Mouse (Mus musculus) olfactory bulb, adult 2 months (tissue): Measurements from ENCODE around the gene Kdm1b.

ENCODE experiments used
- CTCF ChIP-seq: fragments of 200-500 bp; IDR thresholded peaks from 2 replicates; pipeline ENCODE4 v1.5.1; 2012; ENCODE audit warnings: low read depth, mild to moderate bottlenecking, low read length, moderate library complexity; ENCODE audit not compliant: insufficient read depth
- POLR2A ChIP-seq: fragments of 200-500 bp; IDR thresholded peaks from 2 replicates; pipeline ENCODE4 v1.6.1; 2012; ENCODE audit warnings: mild to moderate bottlenecking, low read depth, low read length, moderate library complexity; ENCODE audit not compliant: insufficient read depth

DNA sequence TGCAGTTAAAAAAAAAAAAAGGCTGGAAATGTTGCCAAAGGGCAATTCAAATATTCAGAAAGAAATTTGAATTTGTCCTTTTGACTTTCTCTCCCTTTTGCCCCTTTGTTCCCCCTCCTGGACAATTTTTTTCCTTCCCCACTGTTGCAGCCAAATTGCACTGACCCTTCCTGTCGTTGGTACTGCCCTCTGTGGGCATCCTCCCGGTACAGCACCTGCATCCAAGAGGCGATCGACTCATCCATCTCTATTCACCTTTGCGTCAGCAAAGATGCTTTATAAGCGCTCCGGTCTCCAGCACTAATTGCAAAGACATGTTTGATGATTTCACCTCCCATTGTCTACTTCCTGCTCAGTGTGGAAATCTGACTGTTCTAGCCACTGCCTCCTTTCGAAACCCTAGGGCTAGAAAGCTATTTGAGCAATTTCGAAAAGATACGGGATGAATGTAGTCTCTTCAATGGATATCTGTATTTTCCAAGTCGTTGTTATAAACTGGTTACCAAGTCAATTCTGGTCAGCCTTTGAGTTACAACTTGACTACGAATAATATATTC, 78.1 kb downstream of the Kdm1b start:
- TF ChIP-seq POLR2A (no peak), CTCF (no peak)
